Mouse (Mus musculus): Measurements from ENCODE around the gene Arid4a. TPM values are rescaled to one million over a fixed set of nuclear protein-coding genes. Genes with fewer than 3 reads are reported as not detected.
"Not testable (repeated sequence)": the region's sequence is repeated elsewhere in the genome, so short reads cannot be mapped to it uniquely, and the experiment has no call there.

Arid4a gene
- polyA plus RNA-seq, 1 experiment: 3.1 TPM

GRCm38 (mm10) chr12:71053031-71053430, 37.2 kb downstream of the Arid4a start:
- no peak for DNase-seq (ENCODE audit: low read depth)

- no peak for DNase-seq (ENCODE audit: low read depth)
Observed at GRCm38 (mm10) chr12:71053486-71053885, 37.7 kb downstream of the Arid4a start.

- no peak for DNase-seq (ENCODE audit: low read depth)
Observed at GRCm38 (mm10) chr12:71055537-71055936, 39.7 kb downstream of the Arid4a start.

- DNase-seq (ENCODE audit: low read depth): no peak
Observed at GRCm38 (mm10) chr12:71059741-71060140, 44.0 kb downstream of the Arid4a start.

GRCm38 (mm10) chr12:71069846-71070245, 54.1 kb downstream of the Arid4a start:
- DNase-seq (ENCODE audit: low read depth): no peak

GRCm38 (mm10) chr12:71072048-71072447, 56.3 kb downstream of the Arid4a start:
- no peak for DNase-seq (ENCODE audit: low read depth)

- DNase-seq (ENCODE audit: low read depth): no peak
Observed at GRCm38 (mm10) chr12:71073113-71073730, 57.4 kb downstream of the Arid4a start.

- DNase-seq (ENCODE audit: low read depth): no peak
Observed at GRCm38 (mm10) chr12:71086331-71086730, 70.5 kb downstream of the Arid4a start.

GRCm38 (mm10) chr12:71104275-71104674, 88.5 kb downstream of the Arid4a start:
- DNase-seq (ENCODE audit: low read depth): not testable (repeated sequence)

GRCm38 (mm10) chr12:71107216-71107771, 91.5 kb downstream of the Arid4a start:
- no peak for DNase-seq (ENCODE audit: low read depth)

GRCm38 (mm10) chr12:71111331-71111730, 95.5 kb downstream of the Arid4a start, which contains the start of gene Tomm20l:
Gene Tomm20l, plus strand, starts transcription at chr12:71111428.
- no peak for DNase-seq (ENCODE audit: low read depth)

- no peak for DNase-seq (ENCODE audit: low read depth)
Observed at GRCm38 (mm10) chr12:71113074-71113473, 97.3 kb downstream of the Arid4a start.

GRCm38 (mm10) chr12:71113675-71114288, 98.0 kb downstream of the Arid4a start:
- DNase-seq (ENCODE audit: low read depth): no peak

GRCm38 (mm10) chr12:71116411-71116810, 100.6 kb downstream of the Arid4a start:
- DNase-seq (ENCODE audit: low read depth): no peak

GRCm38 (mm10) chr12:71122731-71123130, 106.9 kb downstream of the Arid4a start:
- DNase-seq (ENCODE audit: low read depth): no peak

- DNase-seq (ENCODE audit: low read depth): no peak
Observed at GRCm38 (mm10) chr12:71123286-71123685, 107.5 kb downstream of the Arid4a start.

- DNase-seq (ENCODE audit: low read depth): no peak
Observed at GRCm38 (mm10) chr12:71135581-71135980, 119.8 kb downstream of the Arid4a start.

GRCm38 (mm10) chr12:71136130-71136973, 120.6 kb downstream of the Arid4a start, which contains the start of the genes Timm9 and 2700049A03Rik:
Gene Timm9, minus strand, starts transcription at chr12:71136684.
Gene 2700049A03Rik, plus strand, starts transcription at chr12:71136848.
- no peak for DNase-seq (ENCODE audit: low read depth)

- DNase-seq (ENCODE audit: low read depth): peak; percentile 71
Observed at GRCm38 (mm10) chr12:71136974-71137491, 121.2 kb downstream of the Arid4a start.

- DNase-seq (ENCODE audit: low read depth): no peak
Observed at GRCm38 (mm10) chr12:71137686-71138085, 121.9 kb downstream of the Arid4a start.

- DNase-seq (ENCODE audit: low read depth): no peak
Observed at GRCm38 (mm10) chr12:71139258-71139828, 123.6 kb downstream of the Arid4a start.
